Mouse (Mus musculus) stomach, embryonic 14.5 days (tissue): ENCODE data around the gene Frmd6. TPM values are rescaled to one million over a fixed set of nuclear protein-coding genes. Genes with fewer than 3 reads are reported as not detected.
A peak's percentile ranks its signal among the peaks of the same experiment; 100 is the strongest.

Experiments used
- ATAC-seq: fragments of 200-750 bp; cut with Nextera tagmentation; 2 replicates; pipeline ENCODE4 v1.8.0; 2017; ENCODE audit warnings: low read depth, moderate TSS enrichment; ENCODE audit not compliant: insufficient number of reproducible peaks, insufficient read depth, low FRiP score
- H3K27ac ChIP-seq: fragments of 300-500 bp; sonication (generic); 2 replicates; pipeline ENCODE4 v1.5.1; 2014; ENCODE audit warnings: mild to moderate bottlenecking, low read length, moderate library complexity, mixed read lengths
- H3K27me3 ChIP-seq: fragments of 300-500 bp; sonication (generic); 2 replicates; pipeline ENCODE4 v1.6.1; 2014; ENCODE audit warnings: low read length, control low read depth, mixed read lengths; ENCODE audit not compliant: control insufficient read depth, insufficient read depth
- H3K36me3 ChIP-seq: fragments of 300-500 bp; sonication (generic); 2 replicates; pipeline ENCODE4 v1.6.1; 2014; ENCODE audit warnings: mild to moderate bottlenecking, control low read depth, low read length, moderate library complexity, mixed read lengths; ENCODE audit not compliant: control insufficient read depth, insufficient read depth
- H3K4me1 ChIP-seq: fragments of 300-500 bp; sonication (generic); 2 replicates; pipeline ENCODE4 v1.6.1; 2014; ENCODE audit warnings: low read length, control low read depth, mixed read lengths; ENCODE audit not compliant: control insufficient read depth, insufficient read depth
- H3K4me2 ChIP-seq: fragments of 300-500 bp; sonication (generic); replicated peaks from 2 replicates; pipeline ENCODE4 v1.6.1; 2014; ENCODE audit warnings: low read depth, low read length, control low read depth
- H3K4me3 ChIP-seq: fragments of 300-500 bp; sonication (generic); 2 replicates; pipeline ENCODE4 v1.5.1; 2014; ENCODE audit warnings: low read depth, low read length, control low read depth
- H3K9ac ChIP-seq: fragments of 300-500 bp; sonication (generic); replicated peaks from 2 replicates; pipeline ENCODE4 v1.6.1; 2014; ENCODE audit warnings: low read depth, mild to moderate bottlenecking, control low read depth, low read length, moderate library complexity, mixed read lengths
- H3K9me3 ChIP-seq: fragments of 300-500 bp; sonication (generic); 2 replicates; pipeline ENCODE4 v1.6.1; 2016; ENCODE audit warnings: low read depth, low read length, control low read depth; ENCODE audit not compliant: control insufficient read depth
- WGBS: fragments of 180-500 bp; shearing (Covaris S2); extraction: QIAGEN DNeasy Blood & Tissue Kit; methylation state at CpG from one replicate; pipeline ENCODE4 v1.1.7; 2014; 5-methylcytosine and 5-hydroxymethylcytosine counted together
- polyA plus RNA-seq: library from polyadenylated mRNA; unstranded; fragments of >200 nt; fragmentation: Nextera tagmentation; extraction: Ambion mirVana; gene quantifications from 2 replicates; pipeline ENCODE4 v1.2.1, GENCODE M21; 2014

Gene Frmd6
- polyA plus RNA-seq, 1 experiment from 2014 or later: 32.5 TPM

GRCm38 (mm10) chr12:70914387-70914786 is 89.1 kb downstream of the Frmd6 start:
- Histone ChIP-seq H3K4me2 (no peak overlapping the region), H3K36me3 (no peaks in the 10 kb centered on the region), H3K9me3 (no peaks in the 10 kb centered on the region), H3K27ac (no peak overlapping the region), H3K27me3 (no peaks in the 10 kb centered on the region), H3K4me3 (no peak overlapping the region), H3K9ac (no peak overlapping the region), H3K4me1 (no peaks in the 10 kb centered on the region)
- 52% methylated on average over 11 of the region's 11 CpGs for WGBS
- ATAC-seq: no peak

GRCm38 (mm10) chr12:70929781-70930180 is 104.5 kb downstream of the Frmd6 start:
- WGBS: 79% methylated on average over 4 of the region's 4 CpGs
- H3K4me2 ChIP-seq: no peak overlapping the region
- no peak overlapping the region for H3K27ac ChIP-seq

GRCm38 (mm10) chr12:70937150-70937549 is 111.8 kb downstream of the Frmd6 start:
- peak overlapping the region; percentile 82 for H3K9ac ChIP-seq
- peak; percentile 1; the same call in 1 of the 2 replicates for ATAC-seq

More at GRCm38 (mm10) chr12:70929781-70930180, 104.5 kb downstream of the Frmd6 start:
- Histone ChIP-seq H3K9ac (no peak overlapping the region), H3K27me3 (no peaks in the 10 kb centered on the region), H3K4me1 (no peaks in the 10 kb centered on the region), H3K36me3 (no peaks in the 10 kb centered on the region), H3K4me3 (no peak overlapping the region), H3K9me3 (no peaks in the 10 kb centered on the region)
- no peak for ATAC-seq

GRCm38 (mm10) chr12:70937571-70938384 is 112.5 kb downstream of the Frmd6 start, which contains the start of gene Actr10:
Gene Actr10 (plus strand): TSS chr12:70937857.
- Histone ChIP-seq H3K9me3 (no peaks in the 10 kb centered on the region), H3K27ac (peak within 1 kb of the TSS; percentile 85), H3K9ac (peak within 1 kb of the TSS; percentile 82), H3K4me2 (peak within 1 kb of the TSS; percentile 66), H3K4me1 (0 out of 2 replicates have a peak, but pooled peaks cover 2% of the 10 kb centered on the region), H3K36me3 (no peaks in the 10 kb centered on the region), H3K4me3 (peak within 1 kb of the TSS; percentile 88), H3K27me3 (no peaks in the 10 kb centered on the region)
- peak; percentile 97 for ATAC-seq
- 1% methylated on average over 59 of the region's 59 CpGs for WGBS

More at GRCm38 (mm10) chr12:70937150-70937549, 111.8 kb downstream of the Frmd6 start:
- H3K27ac ChIP-seq: peak overlapping the region; percentile 85
- H3K27me3 ChIP-seq: no peaks in the 10 kb centered on the region
- H3K4me1 ChIP-seq: 0 out of 2 replicates have a peak, but pooled peaks cover 2% of the 10 kb centered on the region
- H3K4me3 ChIP-seq: peak overlapping the region; percentile 88
- H3K9me3 ChIP-seq: no peaks in the 10 kb centered on the region
- WGBS: 23% methylated on average over 11 of the region's 12 CpGs
- no peaks in the 10 kb centered on the region for H3K36me3 ChIP-seq
- peak overlapping the region; percentile 40 for H3K4me2 ChIP-seq

- Histone ChIP-seq H3K4me3 (no peak overlapping the region), H3K27me3 (no peaks in the 10 kb centered on the region), H3K9me3 (no peaks in the 10 kb centered on the region), H3K4me2 (no peak overlapping the region), H3K36me3 (peaks cover 17% of the 10 kb centered on the region; the same call in 1 of the 2 replicates), H3K27ac (no peak overlapping the region), H3K4me1 (0 out of 2 replicates have a peak, but pooled peaks cover 2% of the 10 kb centered on the region), H3K9ac (no peak overlapping the region)
- no peak for ATAC-seq
- 96% methylated on average over 7 of the region's 7 CpGs for WGBS
Measured at GRCm38 (mm10) chr12:70940806-70941205, 115.5 kb downstream of the Frmd6 start.

- Histone ChIP-seq H3K4me1 (no peaks in the 10 kb centered on the region), H3K9ac (no peak overlapping the region), H3K27ac (no peak overlapping the region), H3K4me2 (no peak overlapping the region), H3K4me3 (no peak overlapping the region), H3K9me3 (no peaks in the 10 kb centered on the region), H3K36me3 (peaks cover 38% of the 10 kb centered on the region; the same call in 1 of the 2 replicates), H3K27me3 (no peaks in the 10 kb centered on the region)
- WGBS: 90% methylated on average over 5 of the region's 5 CpGs
- ATAC-seq: no peak
Measured at GRCm38 (mm10) chr12:70944181-70944580, 118.9 kb downstream of the Frmd6 start.

GRCm38 (mm10) chr12:70946585-70947256 is 121.4 kb downstream of the Frmd6 start:
- no peak overlapping the region for H3K27ac ChIP-seq
- no peaks in the 10 kb centered on the region for H3K4me1 ChIP-seq
- H3K4me2 ChIP-seq: no peak overlapping the region
- H3K27me3 ChIP-seq: no peaks in the 10 kb centered on the region
- no peak for ATAC-seq
- no peak overlapping the region for H3K4me3 ChIP-seq
- no peaks in the 10 kb centered on the region for H3K9me3 ChIP-seq
- peaks cover 43% of the 10 kb centered on the region; the same call in 1 of the 2 replicates for H3K36me3 ChIP-seq
- 93% methylated on average over 10 of the region's 10 CpGs for WGBS
- no peak overlapping the region for H3K9ac ChIP-seq
